Mouse (Mus musculus): ENCODE data around the gene Nprl3.

DNA sequence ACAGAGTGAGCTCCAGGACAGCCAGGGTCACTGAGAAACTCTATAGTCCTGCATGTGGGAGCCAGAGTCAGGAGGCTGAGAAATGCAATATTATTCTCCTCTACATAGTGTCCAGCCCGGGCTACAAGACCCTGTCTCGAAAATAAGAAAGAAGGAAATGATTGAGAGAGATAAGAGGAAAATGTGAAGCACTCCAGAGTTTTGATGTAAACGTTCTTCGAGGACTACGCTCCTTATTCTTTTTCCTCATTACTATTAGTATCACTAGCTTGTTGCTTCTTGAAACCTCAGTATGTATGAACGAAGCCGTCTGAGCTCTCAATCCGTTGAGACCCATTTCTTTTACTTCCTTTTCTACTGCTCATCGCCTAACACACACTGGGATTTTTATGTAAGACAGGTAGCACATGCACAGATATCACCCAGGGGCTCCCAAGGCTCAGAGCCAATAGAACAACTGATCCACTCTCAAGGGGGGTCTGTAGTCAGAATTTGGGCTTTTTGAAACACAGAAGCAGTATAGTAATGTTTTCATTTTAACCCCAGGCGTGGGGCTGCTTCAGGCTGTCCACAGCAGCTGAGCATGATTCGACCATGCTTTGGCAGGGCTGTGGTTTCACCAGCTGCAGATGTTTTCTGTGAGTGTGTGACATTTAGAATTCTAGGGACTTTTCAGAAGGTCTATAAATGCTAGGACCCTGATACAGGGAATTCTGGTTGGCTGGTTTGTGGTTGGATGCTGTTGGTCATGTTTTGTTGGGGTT, 65.4 kb downstream of the Nprl3 start:
- TF ChIP-seq POLR2A (IDR thresholded peaks at IDR 0.05; ENCODE audit: borderline replicate concordance, insufficient read depth, low read length) (no peak), CTCF (IDR thresholded peaks at IDR 0.05; ENCODE audit: borderline replicate concordance, insufficient read depth, low read depth, low read length) (no peak)

Measured in cerebellum, adult 2 months (tissue).